Mouse (Mus musculus) heart, embryonic 16.5 days (tissue): Measurements from ENCODE around the gene Paip2b. TPM values are rescaled to one million over a fixed set of nuclear protein-coding genes. Genes with fewer than 3 reads are reported as not detected.

Experiments
- ATAC-seq: fragments of 200-750 bp; cut with Nextera tagmentation; replicated peaks from 2 replicates; pipeline ENCODE4 v1.8.0; 2017; ENCODE audit warnings: moderate number of reproducible peaks; ENCODE audit not compliant: insufficient read depth, low FRiP score; ENCODE audit errors: extremely low read depth
- H3K27ac ChIP-seq: fragments of 300-500 bp; sonication (generic); 2 replicates; pipeline ENCODE4 v1.5.1; 2014; ENCODE audit warnings: mild to moderate bottlenecking, low read length, control low read depth, moderate library complexity
- H3K27me3 ChIP-seq: fragments of 300-500 bp; sonication (generic); 2 replicates; pipeline ENCODE4 v1.6.1; 2014; ENCODE audit warnings: low read length, mixed read lengths; ENCODE audit not compliant: control insufficient read depth, insufficient read depth
- H3K36me3 ChIP-seq: fragments of 300-500 bp; sonication (generic); 2 replicates; pipeline ENCODE4 v1.6.1; 2014; ENCODE audit not compliant: control insufficient read depth, insufficient read depth
- H3K4me1 ChIP-seq: fragments of 300-500 bp; sonication (generic); 2 replicates; pipeline ENCODE4 v1.6.1; 2014; ENCODE audit warnings: low read length, mixed read lengths; ENCODE audit not compliant: control insufficient read depth, insufficient read depth
- H3K4me2 ChIP-seq: fragments of 300-500 bp; sonication (generic); 2 replicates; pipeline ENCODE4 v1.6.1; 2014; ENCODE audit warnings: low read depth, mild to moderate bottlenecking, control low read depth, low read length
- H3K4me3 ChIP-seq: fragments of 300-500 bp; sonication (generic); 2 replicates; pipeline ENCODE4 v1.5.1; 2014; ENCODE audit warnings: mild to moderate bottlenecking, control low read depth, low read length
- H3K9ac ChIP-seq: fragments of 300-500 bp; sonication (generic); 2 replicates; pipeline ENCODE4 v1.6.1; 2014; ENCODE audit warnings: low read length, control low read depth
- H3K9me3 ChIP-seq: fragments of 300-500 bp; sonication (generic); replicated peaks from 2 replicates; pipeline ENCODE4 v1.6.1; 2016; ENCODE audit warnings: low read length; ENCODE audit not compliant: control insufficient read depth
- WGBS: fragments of 180-500 bp; shearing (Covaris S2); extraction: QIAGEN DNeasy Blood & Tissue Kit; methylation state at CpG from one replicate; pipeline ENCODE4 v1.1.7; 2014; 5-methylcytosine and 5-hydroxymethylcytosine counted together
- polyA plus RNA-seq: library from polyadenylated mRNA; unstranded; fragments of >200 nt; fragmentation: Nextera tagmentation; extraction: Ambion mirVana; gene quantifications from 2 replicates; pipeline ENCODE4 v1.2.1, GENCODE M21; 2015

The Paip2b gene
- 12.3 and 13.9 TPM in 2 replicates for polyA plus RNA-seq

DNA sequence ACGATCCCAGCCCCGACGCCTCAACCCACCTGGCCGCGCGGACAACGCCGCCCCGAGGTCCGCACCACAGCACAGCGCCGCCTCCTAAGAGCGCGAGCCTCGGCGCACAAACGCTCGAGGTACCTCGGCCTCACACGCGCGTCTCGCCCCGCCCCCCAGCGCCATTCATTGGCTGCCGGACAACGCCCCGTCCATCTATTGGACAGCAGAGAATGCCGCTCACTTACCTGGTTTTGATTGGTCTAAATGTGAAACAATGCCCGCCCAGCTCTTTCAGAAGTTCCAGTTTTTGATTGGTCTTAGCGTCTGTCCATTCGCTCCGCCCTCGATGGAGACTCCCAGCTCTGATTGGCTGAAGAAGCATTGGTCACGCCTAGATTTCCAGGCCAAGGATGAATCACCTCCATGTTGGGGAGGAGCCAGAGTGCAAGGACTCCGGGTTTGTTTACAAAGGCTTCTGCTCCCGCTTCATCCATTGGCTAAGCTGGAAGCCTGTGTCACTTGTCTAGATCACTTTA lies at the start of gene Paip2b:
Gene Paip2b (minus strand): TSS at position 136 of the 518 bp plus-strand sequence.
- Histone ChIP-seq H3K4me2 (peak within 1 kb of the TSS; percentile 82), H3K27ac (peak within 1 kb of the TSS; percentile 72), H3K9me3 (no peaks in the 10 kb centered on the region), H3K27me3 (no peaks in the 10 kb centered on the region), H3K4me1 (peaks cover 11% of the 10 kb centered on the region), H3K36me3 (no peaks in the 10 kb centered on the region), H3K4me3 (peak within 1 kb of the TSS; percentile 66), H3K9ac (peak within 1 kb of the TSS; percentile 78)
- ATAC-seq: peak; percentile 98
- WGBS: under 1% methylated on average over 35 of the region's 37 CpGs

DNA sequence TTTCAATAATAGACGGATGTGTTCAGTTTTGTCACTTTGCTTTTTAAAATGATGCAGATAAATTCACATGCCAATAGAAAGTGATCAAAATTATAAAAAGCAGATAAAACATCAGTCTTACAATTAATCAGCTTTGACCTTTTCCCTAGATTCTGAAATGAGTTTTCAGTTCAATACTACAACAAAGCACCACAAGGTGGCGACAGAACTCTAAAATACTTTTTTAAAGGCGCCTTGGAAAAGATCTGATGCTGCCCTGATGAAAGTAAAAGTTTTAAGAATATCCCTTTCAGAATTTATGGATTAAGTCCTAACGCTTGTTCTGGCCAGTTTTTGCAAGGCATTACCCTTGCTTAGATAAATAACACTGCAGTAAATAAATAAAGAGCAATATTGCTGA lies 48.3 kb upstream of the Paip2b start:
- Histone ChIP-seq H3K4me2 (peak overlapping the region; percentile 28; the same call in 1 of the 2 replicates), H3K27ac (no peak overlapping the region), H3K4me3 (peak overlapping the region; percentile 18; the same call in 1 of the 2 replicates), H3K9me3 (no peaks in the 10 kb centered on the region), H3K36me3 (no peaks in the 10 kb centered on the region), H3K27me3 (no peaks in the 10 kb centered on the region), H3K4me1 (no peaks in the 10 kb centered on the region), H3K9ac (peak overlapping the region; percentile 36; the same call in 1 of the 2 replicates)
- no peak for ATAC-seq
- 3% methylated on average over 4 of the region's 4 CpGs for WGBS

DNA sequence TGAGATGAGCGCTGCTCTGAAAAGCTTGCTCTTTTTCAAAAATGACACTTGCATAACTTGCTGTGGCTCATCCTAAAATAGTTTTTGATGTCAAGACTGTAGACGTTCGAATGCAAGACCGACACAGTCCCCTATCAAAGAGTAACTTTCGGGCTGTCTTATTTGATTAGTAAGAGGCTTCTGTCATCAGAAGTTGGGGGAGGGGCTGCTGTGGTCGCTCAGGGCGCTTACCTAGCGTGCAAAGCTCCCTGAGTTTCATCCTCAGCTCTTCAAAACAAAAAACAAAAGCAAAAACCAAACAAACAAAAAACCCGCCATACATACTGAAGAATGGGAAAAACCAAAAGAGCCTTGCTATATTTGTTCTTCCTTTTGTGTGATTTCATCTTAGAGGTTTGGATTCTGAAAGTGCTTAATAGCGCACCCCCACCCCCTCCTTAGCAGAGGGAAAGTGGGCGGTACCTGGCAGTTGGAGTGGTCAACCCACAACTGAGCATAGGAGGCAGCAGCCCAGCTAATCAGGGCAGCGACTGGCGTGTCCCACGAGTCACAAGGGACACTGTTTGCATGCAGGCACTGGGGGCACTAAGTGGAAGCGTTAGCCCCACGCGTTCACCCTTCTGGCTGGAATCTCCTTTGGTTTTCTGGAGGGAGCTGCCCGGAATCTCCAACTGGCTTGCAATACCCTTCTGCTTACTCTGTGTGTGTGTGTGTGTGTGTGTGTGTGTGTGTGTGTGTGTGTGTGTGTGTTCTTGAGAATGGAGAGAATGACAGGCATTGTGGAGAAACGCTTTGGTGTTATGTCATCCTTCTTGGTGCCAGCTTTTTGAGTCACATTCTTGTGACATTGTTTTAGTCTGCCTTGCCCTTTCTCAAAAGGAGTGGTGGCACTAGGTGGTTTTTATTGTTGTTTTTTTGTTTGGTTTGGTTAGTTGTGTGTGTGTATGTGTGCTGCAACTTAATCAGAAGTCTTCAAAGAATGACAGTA lies 36.4 kb upstream of the Paip2b start:
- peaks cover 10% of the 10 kb centered on the region for H3K4me1 ChIP-seq
- H3K9me3 ChIP-seq: no peaks in the 10 kb centered on the region
- peak overlapping the region; percentile 95 for H3K4me2 ChIP-seq
- no peaks in the 10 kb centered on the region for H3K27me3 ChIP-seq
- ATAC-seq: peak; percentile 78
- peak overlapping the region; percentile 62 for H3K4me3 ChIP-seq
- WGBS: 2% methylated on average over 19 of the region's 19 CpGs
- H3K27ac ChIP-seq: peak overlapping the region; percentile 94
- peak overlapping the region; percentile 82 for H3K9ac ChIP-seq
- H3K36me3 ChIP-seq: no peaks in the 10 kb centered on the region

DNA sequence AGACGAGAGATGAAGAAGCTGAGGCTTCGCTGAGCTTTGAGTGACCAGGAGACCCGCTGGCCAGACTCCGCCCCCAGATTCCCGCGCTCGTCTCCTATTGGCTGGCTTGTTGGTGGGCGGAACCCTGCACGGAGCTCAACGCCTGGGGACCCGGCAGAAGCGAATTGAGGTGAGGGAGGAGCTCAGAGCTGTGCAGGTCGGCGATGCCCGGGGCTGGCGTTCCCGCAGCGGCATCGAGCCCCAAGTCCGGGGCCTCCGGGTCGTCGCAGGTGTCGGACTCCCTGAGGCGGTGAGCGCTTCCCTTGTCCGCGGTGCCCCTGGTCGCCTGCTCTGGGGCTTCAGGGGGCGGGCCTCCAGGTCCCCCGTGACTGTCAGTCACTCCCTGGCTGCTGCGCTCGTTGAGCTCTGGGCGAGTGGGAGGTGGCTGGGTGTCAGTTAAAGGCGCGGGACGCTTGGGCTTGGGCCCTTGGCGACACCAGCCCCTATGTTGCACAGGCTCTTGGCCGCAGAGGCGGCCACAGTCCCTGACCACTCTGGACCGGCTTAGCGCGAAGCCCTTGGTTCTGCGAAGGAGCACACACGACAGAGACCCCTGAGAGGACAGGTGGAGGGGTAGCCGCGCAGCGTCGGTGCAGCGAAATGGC lies 35.5 kb upstream of the Paip2b start, which contains the start of gene Zfp638:
Gene Zfp638 (plus strand): TSS at position 156 of the 644 bp plus-strand sequence.
- peaks cover 10% of the 10 kb centered on the region for H3K4me1 ChIP-seq
- peak within 1 kb of the TSS; percentile 94 for H3K27ac ChIP-seq
- peak; percentile 93 for ATAC-seq
- H3K36me3 ChIP-seq: no peaks in the 10 kb centered on the region
- peak within 1 kb of the TSS; percentile 95 for H3K4me2 ChIP-seq
- H3K27me3 ChIP-seq: no peaks in the 10 kb centered on the region
- no peaks in the 10 kb centered on the region for H3K9me3 ChIP-seq
- WGBS: under 1% methylated on average over 50 of the region's 50 CpGs
- H3K4me3 ChIP-seq: peak within 1 kb of the TSS; percentile 62
- H3K9ac ChIP-seq: peak within 1 kb of the TSS; percentile 82

DNA sequence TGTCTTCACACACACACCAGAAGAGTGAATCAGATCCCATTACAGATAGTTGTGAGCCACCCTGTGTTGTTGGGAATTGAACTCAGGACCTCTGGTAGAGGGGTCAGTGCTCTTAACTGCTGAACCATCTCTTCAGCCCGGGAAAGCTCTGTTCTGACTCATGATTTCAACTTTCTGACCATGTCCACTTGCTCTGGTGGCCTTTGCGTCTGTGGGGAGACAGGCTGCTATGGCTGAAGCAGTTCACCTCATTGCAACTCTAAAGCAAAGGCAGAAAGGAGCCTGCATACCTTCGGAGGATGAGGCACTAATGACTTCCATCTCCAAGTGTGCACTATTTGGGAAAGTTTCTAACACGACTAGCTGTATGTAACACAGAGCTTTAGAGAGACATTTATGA lies 34.9 kb upstream of the Paip2b start:
- no peaks in the 10 kb centered on the region for H3K27me3 ChIP-seq
- H3K27ac ChIP-seq: no peak overlapping the region
- H3K4me3 ChIP-seq: no peak overlapping the region; the same call in 1 of the 2 replicates
- H3K36me3 ChIP-seq: no peaks in the 10 kb centered on the region
- H3K9ac ChIP-seq: no peak overlapping the region; the same call in 1 of the 2 replicates
- H3K9me3 ChIP-seq: no peaks in the 10 kb centered on the region
- ATAC-seq: no peak
- H3K4me1 ChIP-seq: peaks cover 10% of the 10 kb centered on the region
- 29% methylated on average over 4 of the region's 4 CpGs for WGBS
- peak overlapping the region; percentile 95 for H3K4me2 ChIP-seq

DNA sequence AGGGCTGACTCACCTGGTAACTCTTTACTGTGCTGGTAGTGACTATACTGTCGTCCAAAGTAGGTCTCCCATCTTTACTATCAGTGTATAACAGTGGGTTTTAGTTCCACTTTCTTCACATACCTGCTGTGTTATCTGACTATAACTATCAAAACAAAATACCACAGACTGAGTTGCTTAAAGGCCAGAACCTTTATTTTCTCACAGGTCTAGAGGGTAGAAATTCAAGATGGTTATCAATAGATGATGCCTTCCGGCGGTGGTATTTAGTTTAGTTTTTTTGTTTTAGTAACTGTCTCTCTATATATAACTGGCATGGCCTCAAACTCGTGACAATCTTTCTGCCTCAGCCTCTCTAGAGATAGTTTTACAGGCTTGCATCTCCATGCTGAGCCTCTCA lies 32.0 kb upstream of the Paip2b start:
- Histone ChIP-seq H3K4me3 (no peak overlapping the region), H3K36me3 (no peaks in the 10 kb centered on the region), H3K27ac (no peak overlapping the region), H3K27me3 (no peaks in the 10 kb centered on the region), H3K4me1 (peaks cover 11% of the 10 kb centered on the region), H3K4me2 (no peak overlapping the region), H3K9me3 (no peaks in the 10 kb centered on the region), H3K9ac (no peak overlapping the region)
- no peak for ATAC-seq
- 69% methylated on average over 4 of the region's 4 CpGs for WGBS

DNA sequence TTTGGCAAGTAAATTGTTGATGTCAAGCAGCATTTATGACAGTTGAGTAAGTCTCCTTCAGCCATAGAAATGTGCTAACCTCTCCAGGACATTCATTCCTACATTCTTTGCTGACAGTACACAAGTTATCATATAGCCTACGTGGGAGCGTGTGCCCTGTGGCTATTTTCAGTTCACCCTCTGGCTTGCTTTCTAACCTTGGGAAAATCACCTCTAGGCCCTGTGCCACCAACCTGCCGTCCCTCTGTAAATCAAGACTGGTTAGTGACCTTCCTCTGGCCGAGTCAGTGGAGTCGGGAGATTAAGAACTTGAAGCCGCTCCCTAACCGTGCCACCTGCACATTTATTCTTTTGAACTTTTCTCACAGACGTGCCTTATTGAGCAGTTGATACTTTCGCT lies 28.5 kb upstream of the Paip2b start:
- ATAC-seq: peak; percentile 89

DNA sequence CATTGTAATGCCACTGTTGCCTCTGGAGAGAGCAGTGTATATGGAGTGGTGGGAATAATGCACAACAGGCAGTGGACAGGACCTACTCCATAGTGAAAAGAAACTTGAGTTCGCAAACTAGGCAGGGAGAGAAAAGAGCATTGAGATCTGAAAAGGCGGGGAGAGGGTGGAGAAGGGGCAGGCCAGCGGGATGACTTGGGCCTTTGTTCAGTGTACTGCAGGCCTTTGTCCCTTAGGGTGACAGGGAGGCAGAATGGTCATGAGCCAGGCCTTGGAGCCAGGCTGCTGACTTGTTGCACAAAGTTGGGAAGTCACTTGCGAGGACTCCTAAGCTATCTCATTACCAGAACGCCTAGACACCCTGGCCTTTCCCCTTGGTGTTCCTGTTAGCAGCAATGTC lies 25.9 kb upstream of the Paip2b start:
- Histone ChIP-seq H3K27ac (no peak overlapping the region; the same call in 1 of the 2 replicates), H3K36me3 (no peaks in the 10 kb centered on the region), H3K9ac (no peak overlapping the region), H3K4me2 (no peak overlapping the region), H3K4me1 (0 out of 2 replicates have a peak, but pooled peaks cover 3% of the 10 kb centered on the region), H3K9me3 (no peaks in the 10 kb centered on the region), H3K27me3 (no peaks in the 10 kb centered on the region), H3K4me3 (no peak overlapping the region)
- 73% methylated on average over 5 of the region's 5 CpGs for WGBS
- ATAC-seq: no peak

More for the DNA sequence above, 28.5 kb upstream of the Paip2b start:
- no peaks in the 10 kb centered on the region for H3K27me3 ChIP-seq
- H3K9ac ChIP-seq: no peak overlapping the region
- peaks cover 7% of the 10 kb centered on the region for H3K4me1 ChIP-seq
- no peak overlapping the region for H3K4me3 ChIP-seq
- WGBS: 60% methylated on average over 9 of the region's 9 CpGs
- peak overlapping the region; percentile 82 for H3K27ac ChIP-seq
- H3K4me2 ChIP-seq: no peak overlapping the region
- H3K36me3 ChIP-seq: no peaks in the 10 kb centered on the region
- no peaks in the 10 kb centered on the region for H3K9me3 ChIP-seq
